ENCODE assay signal across 18 mouse cellular contexts in genomic region chr13:73793171-73793570, GRCm38 (mm10). TPM values are rescaled to one million over a fixed set of nuclear protein-coding genes. Genes with fewer than 3 reads are reported as not detected.
"Had no signal": no experiment of that assay in that cellular context is flagged by ENCODE, and none has a peak within 500 bp of the region (broad histone marks: within the 10 kb centered on the region; RNA-seq: fewer than 3 reads in every experiment).

No protein-coding gene starts in this region.

- H3K36me3 ChIP-seq: midbrain, embryonic 15.5 days had no signal

- H3K9me3 ChIP-seq: lung, embryonic 15.5 days; midbrain, embryonic 13.5 days; midbrain, embryonic 15.5 days; neural tube, embryonic 12.5 days; stomach, embryonic 15.5 days had no signal

- DNase-seq: lung, adult 2 months; lung, postnatal 14 days; lung, postnatal 36 days; right cerebral cortex, postnatal 14 days; thymus, adult 2 months; thymus, postnatal 25 days; thymus, postnatal 4 days had no signal

- H3K27ac ChIP-seq: lung, embryonic 15.5 days; macrophage; midbrain, embryonic 13.5 days; midbrain, embryonic 15.5 days; neural tube, embryonic 12.5 days; stomach, embryonic 15.5 days; stomach, postnatal 0 days had no signal

- H3K9ac ChIP-seq: lung, embryonic 15.5 days; midbrain, embryonic 13.5 days; midbrain, embryonic 15.5 days; neural tube, embryonic 12.5 days; stomach, embryonic 15.5 days had no signal

- H3K27me3 ChIP-seq: lung, embryonic 15.5 days; midbrain, embryonic 13.5 days; midbrain, embryonic 15.5 days; neural tube, embryonic 12.5 days; stomach, embryonic 15.5 days had no signal

- H3K4me3 ChIP-seq: lung, embryonic 15.5 days; megakaryocyte, embryonic 14.5 days; midbrain, embryonic 13.5 days; midbrain, embryonic 15.5 days; neural tube, embryonic 12.5 days; stomach, embryonic 15.5 days had no signal

- H3K4me1 ChIP-seq: lung, embryonic 15.5 days; midbrain, embryonic 13.5 days; midbrain, embryonic 15.5 days; neural tube, embryonic 12.5 days; stomach, embryonic 15.5 days had no signal

RNA-seq across cellular contexts. Expression of gene Nkd2, which starts 54.3 kb away (rescaled TPM):
- total RNA-seq: megakaryocyte progenitor cell, adult 5-6 weeks; monocyte, adult 5-6 weeks; neutrophil, adult 5-6 weeks had no signal
- polyA plus RNA-seq: macrophage had no signal
